Mouse (Mus musculus) ES-Bruce4 (cell line): ENCODE results near the gene Actc1.

Source experiments
- CTCF ChIP-seq: IDR thresholded peaks from one replicate; pipeline ENCODE4 v1.8.1; 2011; ENCODE audit warnings: low read depth, low read length
- EP300 ChIP-seq: IDR thresholded peaks from 2 replicates; pipeline ENCODE4 v1.6.1; 2011; ENCODE audit warnings: low read depth, low read length; ENCODE audit not compliant: insufficient read depth
- POLR2A ChIP-seq: IDR thresholded peaks from one replicate; pipeline ENCODE4 v1.8.1; 2011; ENCODE audit warnings: low read length; ENCODE audit not compliant: insufficient read depth

DNA sequence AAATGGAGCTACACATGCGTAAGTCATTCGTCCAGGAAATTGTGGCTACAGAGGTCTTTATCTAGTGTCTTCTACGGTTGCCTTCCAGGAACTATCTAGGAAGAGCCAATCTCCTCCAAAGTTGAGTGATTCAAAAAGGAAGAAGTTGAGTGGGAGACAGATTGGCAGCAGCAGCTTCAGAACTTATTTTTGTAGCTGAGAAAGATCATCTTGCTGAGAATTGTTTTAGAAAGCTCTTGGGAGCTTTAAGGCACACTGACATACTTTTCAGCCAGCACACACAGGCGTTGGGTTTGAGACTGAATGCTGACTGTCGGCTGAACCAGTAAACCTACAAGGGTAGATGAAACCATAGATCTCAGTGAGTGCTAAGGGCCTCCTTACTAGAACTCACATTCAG, 42.0 kb upstream of the Actc1 start:
- TF ChIP-seq POLR2A (no peak), CTCF (no peak), EP300 (no peak)
